Mouse (Mus musculus) heart, adult 2 months (tissue): ENCODE results near the gene Myh14.

ENCODE experiments used
- CTCF ChIP-seq: fragments of 200-600 bp; IDR thresholded peaks from 2 replicates; pipeline ENCODE4 v1.8.1; 2022; ENCODE audit warnings: antibody characterized with exemption, mild to moderate bottlenecking, moderate library complexity
- EP300 ChIP-seq: fragments of 200-500 bp; IDR thresholded peaks from 2 replicates; pipeline ENCODE4 v1.6.1; 2011; ENCODE audit warnings: low read depth, low read length, control low read depth; ENCODE audit not compliant: insufficient read depth
- POLR2A ChIP-seq: fragments of 200-500 bp; IDR thresholded peaks from 2 replicates; pipeline ENCODE4 v1.6.1; 2011; ENCODE audit warnings: mild to moderate bottlenecking, low read depth, low read length, control low read depth; ENCODE audit not compliant: insufficient read depth

DNA sequence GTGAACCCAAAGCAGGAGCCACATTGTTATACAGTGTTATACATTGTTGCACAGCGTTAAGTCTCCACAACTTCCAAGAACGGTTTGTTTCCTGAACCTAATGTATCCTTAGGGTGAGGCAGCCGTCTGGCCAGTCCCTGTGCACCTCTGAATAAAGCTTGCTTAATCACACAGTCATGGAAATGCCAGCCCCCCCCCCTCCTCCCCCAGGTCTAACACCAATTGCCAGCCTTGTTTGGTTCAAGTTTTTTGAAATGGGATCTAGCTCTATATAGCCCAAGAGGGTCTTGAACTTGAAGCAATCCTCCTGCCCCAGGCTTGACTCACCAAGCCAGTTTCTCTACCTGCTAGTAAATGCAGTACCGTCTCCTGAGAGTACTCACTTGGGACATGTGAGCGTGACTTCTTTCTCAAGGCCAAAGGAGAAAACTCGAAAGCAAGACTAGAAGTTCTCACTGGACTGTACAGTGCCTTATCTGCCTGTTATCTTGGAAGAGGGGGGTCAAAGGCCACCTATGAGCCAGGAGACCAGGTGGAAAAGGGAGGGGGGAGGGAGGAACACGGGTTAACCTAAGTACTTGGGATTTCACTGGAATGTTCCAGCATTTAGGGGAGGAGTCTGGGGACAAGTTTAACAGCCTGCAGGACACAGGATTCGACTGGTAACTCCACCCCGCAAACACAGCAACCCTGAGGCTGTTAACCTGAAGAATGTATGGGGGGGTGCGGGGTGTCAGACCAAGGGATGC, 23.0 kb upstream of the Myh14 start:
- TF ChIP-seq POLR2A = no peak
- no peak for TF ChIP-seq EP300
- no peak for TF ChIP-seq CTCF
